Mouse (Mus musculus): ENCODE results near the gene Fscn1. TPM values are rescaled to one million over a fixed set of nuclear protein-coding genes. Genes with fewer than 3 reads are reported as not detected.

Gene Fscn1
- polyA plus RNA-seq (2014; fragmentation: Nextera tagmentation; extraction: Ambion mirVana), result 428 and 502 TPM in 2 replicates

DNA sequence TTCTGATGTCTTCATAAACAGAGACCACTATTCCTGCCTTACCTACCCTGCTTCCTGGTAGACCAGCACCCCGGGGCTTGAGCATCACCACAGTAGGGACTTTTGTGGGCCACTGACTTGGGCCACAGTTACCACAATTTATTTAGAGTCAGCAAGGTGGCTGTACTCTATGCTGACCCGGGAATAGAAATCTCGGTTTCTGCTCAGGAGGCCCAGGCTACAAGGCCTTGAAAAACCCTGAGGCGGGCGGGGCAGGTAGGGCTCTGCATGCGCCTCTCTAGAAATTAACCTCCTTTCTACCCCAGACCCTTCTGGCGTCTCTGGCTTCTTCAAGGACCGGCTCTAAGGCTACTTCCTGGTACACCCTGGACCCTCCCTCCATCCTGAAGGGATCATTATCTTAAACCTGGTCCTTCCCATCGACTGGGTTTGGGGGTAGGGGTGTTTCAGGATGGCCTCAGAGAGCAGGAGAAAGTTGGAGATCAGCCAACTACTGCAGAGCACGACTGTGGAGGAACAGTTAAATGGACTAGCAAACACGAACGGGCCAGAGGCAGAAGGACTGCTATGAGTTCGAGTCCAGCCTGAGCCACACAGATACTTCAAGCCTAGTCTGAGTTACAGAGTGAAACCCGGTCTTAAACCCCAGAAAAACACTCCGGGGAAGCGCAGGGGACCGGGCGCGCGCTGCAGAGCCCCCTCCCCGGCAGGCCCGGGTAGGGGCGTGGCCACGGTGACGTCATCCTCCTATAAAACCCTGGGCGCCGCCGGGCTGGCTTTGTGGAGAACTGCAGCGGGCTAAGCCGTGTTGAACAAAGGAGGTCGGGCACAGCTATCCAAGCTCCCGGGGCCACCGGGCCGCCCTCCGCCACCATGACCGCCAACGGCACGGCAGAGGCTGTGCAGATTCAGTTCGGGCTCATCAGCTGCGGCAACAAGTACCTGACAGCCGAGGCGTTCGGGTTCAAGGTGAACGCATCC lies at the start of gene Fscn1:
Gene Fscn1, plus strand, starts transcription at position 768 of the 981 bp plus-strand sequence.
- peak within 1 kb of the TSS; percentile 90 for H3K4me2 ChIP-seq (ENCODE audit: low read depth, low read length)
- H3K36me3 ChIP-seq (ENCODE audit: control insufficient read depth, insufficient read depth, low read length), result no peaks in the 10 kb centered on the region
- 8% methylated on average over 44 of the region's 44 CpGs for WGBS
- H3K9me3 ChIP-seq (ENCODE audit: control insufficient read depth, low read length), result no peaks in the 10 kb centered on the region
- H3K4me3 ChIP-seq (ENCODE audit: low read depth, low read length), result peak within 1 kb of the TSS; percentile 97
- peak; percentile 82 for ATAC-seq (ENCODE audit: low read depth)
- H3K27ac ChIP-seq (ENCODE audit: low read depth, low read length), result peak within 1 kb of the TSS; percentile 97
- no peaks in the 10 kb centered on the region for H3K27me3 ChIP-seq (ENCODE audit: control insufficient read depth, insufficient read depth, low read length)
- peak within 1 kb of the TSS; percentile 100 for H3K9ac ChIP-seq (replicated peaks; ENCODE audit: low read depth, low read length)
- H3K4me1 ChIP-seq (ENCODE audit: control insufficient read depth, insufficient read depth, low read length), result peaks cover 19% of the 10 kb centered on the region

DNA sequence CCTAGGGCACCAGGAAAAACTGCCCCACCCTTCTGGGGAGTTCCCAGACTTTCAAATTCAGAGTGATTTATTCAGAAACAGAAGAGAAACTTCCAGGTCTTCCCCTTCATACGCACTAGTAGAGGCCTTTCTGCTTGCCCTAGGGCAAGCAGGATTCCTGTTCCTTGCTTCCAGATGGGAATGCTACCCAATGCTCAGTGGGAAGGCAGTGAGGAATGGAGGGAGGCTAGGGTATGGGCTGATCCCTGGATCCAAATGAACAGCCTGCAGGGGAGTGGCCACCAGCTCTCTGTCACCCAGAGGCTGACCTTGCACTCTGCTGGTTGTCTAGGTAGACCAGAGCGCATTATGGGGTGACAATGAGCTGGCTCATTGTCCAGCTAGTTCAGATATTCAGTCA lies 48.5 kb upstream of the Fscn1 start:
- Histone ChIP-seq H3K4me2 (ENCODE audit: low read depth, low read length) (no peak overlapping the region), H3K4me3 (ENCODE audit: low read depth, low read length) (no peak overlapping the region), H3K27ac (ENCODE audit: low read depth, low read length) (no peak overlapping the region), H3K36me3 (ENCODE audit: control insufficient read depth, insufficient read depth, low read length) (no peaks in the 10 kb centered on the region), H3K27me3 (ENCODE audit: control insufficient read depth, insufficient read depth, low read length) (no peaks in the 10 kb centered on the region), H3K9ac (replicated peaks; ENCODE audit: low read depth, low read length) (no peak overlapping the region), H3K9me3 (ENCODE audit: control insufficient read depth, low read length) (no peaks in the 10 kb centered on the region), H3K4me1 (ENCODE audit: control insufficient read depth, insufficient read depth, low read length) (peaks cover 18% of the 10 kb centered on the region)
- WGBS, result 88% methylated on average over 2 of the region's 2 CpGs
- no peak for ATAC-seq (ENCODE audit: low read depth)

DNA sequence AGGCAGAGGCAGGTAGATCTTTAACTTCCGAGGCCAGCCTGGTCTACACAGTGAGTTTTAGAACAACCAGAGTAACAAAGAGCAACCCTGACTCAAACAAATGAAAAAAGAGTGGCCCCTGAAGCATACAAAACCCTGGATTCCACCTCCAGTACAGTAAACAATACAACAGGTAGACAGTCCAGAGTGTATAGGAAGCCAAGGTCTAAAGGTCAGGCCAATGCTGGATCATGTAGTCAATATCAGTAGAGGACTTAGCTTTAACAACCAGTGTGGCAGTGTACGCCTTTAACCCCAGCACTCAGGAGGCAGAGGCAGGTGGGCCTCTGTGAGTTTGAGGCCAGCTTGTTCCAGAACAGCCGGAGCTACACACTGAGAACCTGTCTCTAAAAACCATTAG lies 47.8 kb upstream of the Fscn1 start:
- ATAC-seq (ENCODE audit: low read depth), result no peak
- peaks cover 12% of the 10 kb centered on the region for H3K4me1 ChIP-seq (ENCODE audit: control insufficient read depth, insufficient read depth, low read length)
- 94% methylated on average over 3 of the region's 3 CpGs for WGBS

DNA sequence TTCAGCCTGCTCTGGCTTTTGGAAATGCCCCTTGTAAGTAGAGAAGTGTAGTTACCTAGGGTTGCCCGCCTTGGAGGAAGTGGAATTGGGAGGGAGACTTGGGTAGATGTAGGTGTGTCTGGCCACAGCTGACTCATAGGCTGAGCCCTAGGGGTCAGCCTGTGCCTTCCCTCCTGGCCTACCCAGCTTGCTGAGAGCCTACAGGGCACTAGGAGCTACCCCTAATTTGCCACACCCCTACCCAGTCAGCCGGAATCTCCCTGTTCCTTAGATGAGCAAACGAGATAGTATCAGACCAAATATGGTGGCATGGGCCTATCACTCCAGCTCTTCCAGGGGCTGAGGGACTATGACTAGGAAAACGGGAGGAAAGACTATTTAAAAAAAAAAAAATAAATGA lies 47.4 kb upstream of the Fscn1 start:
- no peaks in the 10 kb centered on the region for H3K36me3 ChIP-seq (ENCODE audit: control insufficient read depth, insufficient read depth, low read length)
- no peak for ATAC-seq (ENCODE audit: low read depth)
- 89% methylated on average over 4 of the region's 4 CpGs for WGBS

More for the DNA sequence above, 47.8 kb upstream of the Fscn1 start:
- Histone ChIP-seq H3K9ac (replicated peaks; ENCODE audit: low read depth, low read length) (no peak overlapping the region), H3K9me3 (ENCODE audit: control insufficient read depth, low read length) (no peaks in the 10 kb centered on the region), H3K27me3 (ENCODE audit: control insufficient read depth, insufficient read depth, low read length) (no peaks in the 10 kb centered on the region), H3K27ac (ENCODE audit: low read depth, low read length) (no peak overlapping the region), H3K4me2 (ENCODE audit: low read depth, low read length) (no peak overlapping the region), H3K4me3 (ENCODE audit: low read depth, low read length) (no peak overlapping the region), H3K36me3 (ENCODE audit: control insufficient read depth, insufficient read depth, low read length) (no peaks in the 10 kb centered on the region)

DNA sequence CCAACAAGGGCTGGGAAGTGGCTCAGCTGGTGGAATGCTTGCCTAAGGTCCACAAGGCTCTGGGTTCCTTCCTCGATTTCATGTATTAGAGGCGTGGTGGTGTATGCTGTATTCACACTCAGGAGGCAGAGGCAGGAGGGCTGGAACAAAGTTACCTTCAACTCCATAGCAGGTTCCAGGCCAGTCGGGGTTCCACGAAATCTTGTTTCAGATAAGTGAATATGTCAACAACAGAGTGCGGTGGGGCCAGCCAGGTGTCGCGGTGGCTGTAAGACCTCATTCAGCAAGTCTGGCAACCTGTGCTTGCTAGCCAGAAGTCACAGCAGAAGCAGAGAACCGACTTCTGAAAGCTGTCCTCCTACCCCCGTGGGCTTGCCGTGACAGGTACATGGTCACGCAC lies 44.9 kb upstream of the Fscn1 start:
- no peak overlapping the region for H3K4me2 ChIP-seq (ENCODE audit: low read depth, low read length)
- WGBS, result 91% methylated on average over 11 of the region's 11 CpGs
- H3K9ac ChIP-seq (replicated peaks; ENCODE audit: low read depth, low read length), result no peak overlapping the region
- no peak for ATAC-seq (ENCODE audit: low read depth)
- H3K27me3 ChIP-seq (ENCODE audit: control insufficient read depth, insufficient read depth, low read length), result no peaks in the 10 kb centered on the region
- H3K36me3 ChIP-seq (ENCODE audit: control insufficient read depth, insufficient read depth, low read length), result no peaks in the 10 kb centered on the region
- no peaks in the 10 kb centered on the region for H3K9me3 ChIP-seq (ENCODE audit: control insufficient read depth, low read length)
- no peak overlapping the region for H3K27ac ChIP-seq (ENCODE audit: low read depth, low read length)
- no peaks in the 10 kb centered on the region for H3K4me1 ChIP-seq (ENCODE audit: control insufficient read depth, insufficient read depth, low read length)
- H3K4me3 ChIP-seq (ENCODE audit: low read depth, low read length), result no peak overlapping the region

More for the DNA sequence above, 47.4 kb upstream of the Fscn1 start:
- Histone ChIP-seq H3K27ac (ENCODE audit: low read depth, low read length) (no peak overlapping the region), H3K9ac (replicated peaks; ENCODE audit: low read depth, low read length) (no peak overlapping the region), H3K9me3 (ENCODE audit: control insufficient read depth, low read length) (no peaks in the 10 kb centered on the region), H3K4me2 (ENCODE audit: low read depth, low read length) (no peak overlapping the region), H3K4me3 (ENCODE audit: low read depth, low read length) (no peak overlapping the region), H3K4me1 (ENCODE audit: control insufficient read depth, insufficient read depth, low read length) (peaks cover 8% of the 10 kb centered on the region), H3K27me3 (ENCODE audit: control insufficient read depth, insufficient read depth, low read length) (no peaks in the 10 kb centered on the region)

DNA sequence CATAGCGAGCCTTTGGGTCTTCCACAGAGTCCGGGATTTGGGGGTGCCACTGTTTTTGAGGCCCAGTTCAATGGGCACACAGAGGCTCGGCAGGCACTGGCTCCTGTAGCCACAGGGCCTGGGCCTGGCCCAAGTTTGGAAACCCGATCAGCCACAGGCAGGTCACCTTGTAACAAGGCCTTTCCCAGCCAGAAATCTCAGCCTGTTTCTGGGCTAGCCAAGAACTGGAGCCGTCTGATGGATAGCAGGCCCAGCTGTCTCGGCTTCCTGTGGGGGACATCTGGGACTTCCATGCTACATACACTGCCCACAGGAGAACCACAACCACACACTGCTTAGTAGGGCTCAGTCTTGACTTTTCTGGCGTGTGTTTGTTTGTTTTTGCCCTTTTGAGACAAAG lies 43.5 kb upstream of the Fscn1 start:
- H3K4me2 ChIP-seq (ENCODE audit: low read depth, low read length), result no peak overlapping the region
- no peaks in the 10 kb centered on the region for H3K36me3 ChIP-seq (ENCODE audit: control insufficient read depth, insufficient read depth, low read length)
- H3K4me1 ChIP-seq (ENCODE audit: control insufficient read depth, insufficient read depth, low read length), result no peaks in the 10 kb centered on the region
- H3K4me3 ChIP-seq (ENCODE audit: low read depth, low read length), result no peak overlapping the region
- no peak overlapping the region for H3K9ac ChIP-seq (replicated peaks; ENCODE audit: low read depth, low read length)
- WGBS, result 84% methylated on average over 7 of the region's 7 CpGs
- H3K27ac ChIP-seq (ENCODE audit: low read depth, low read length), result no peak overlapping the region
- H3K9me3 ChIP-seq (ENCODE audit: control insufficient read depth, low read length), result no peaks in the 10 kb centered on the region
- ATAC-seq (ENCODE audit: low read depth), result no peak
- no peaks in the 10 kb centered on the region for H3K27me3 ChIP-seq (ENCODE audit: control insufficient read depth, insufficient read depth, low read length)

DNA sequence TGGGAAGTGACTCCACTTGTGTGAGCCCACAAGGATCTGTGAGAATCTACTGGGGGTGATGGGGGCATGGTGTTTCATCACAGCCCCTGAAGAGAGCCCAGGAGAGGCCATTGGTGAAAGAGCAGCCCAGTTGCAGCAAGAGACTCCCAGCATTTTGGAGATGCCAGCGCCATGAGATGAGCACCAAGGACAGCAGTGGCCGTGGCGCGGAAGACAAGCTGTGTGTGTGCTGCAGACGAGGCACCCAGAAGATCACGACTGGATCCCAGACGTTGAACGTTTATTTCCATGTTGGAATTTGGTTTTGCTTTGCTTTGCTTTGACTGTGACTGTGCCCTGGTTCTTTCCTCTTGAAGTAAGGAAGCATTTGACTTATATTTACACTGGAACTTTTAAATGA lies 42.7 kb upstream of the Fscn1 start:
- Histone ChIP-seq H3K36me3 (ENCODE audit: control insufficient read depth, insufficient read depth, low read length) (no peaks in the 10 kb centered on the region), H3K27ac (ENCODE audit: low read depth, low read length) (no peak overlapping the region), H3K27me3 (ENCODE audit: control insufficient read depth, insufficient read depth, low read length) (no peaks in the 10 kb centered on the region), H3K4me2 (ENCODE audit: low read depth, low read length) (no peak overlapping the region), H3K4me3 (ENCODE audit: low read depth, low read length) (no peak overlapping the region), H3K4me1 (ENCODE audit: control insufficient read depth, insufficient read depth, low read length) (no peaks in the 10 kb centered on the region), H3K9me3 (ENCODE audit: control insufficient read depth, low read length) (no peaks in the 10 kb centered on the region), H3K9ac (replicated peaks; ENCODE audit: low read depth, low read length) (no peak overlapping the region)
- no peak for ATAC-seq (ENCODE audit: low read depth)
- 90% methylated on average over 8 of the region's 8 CpGs for WGBS

DNA sequence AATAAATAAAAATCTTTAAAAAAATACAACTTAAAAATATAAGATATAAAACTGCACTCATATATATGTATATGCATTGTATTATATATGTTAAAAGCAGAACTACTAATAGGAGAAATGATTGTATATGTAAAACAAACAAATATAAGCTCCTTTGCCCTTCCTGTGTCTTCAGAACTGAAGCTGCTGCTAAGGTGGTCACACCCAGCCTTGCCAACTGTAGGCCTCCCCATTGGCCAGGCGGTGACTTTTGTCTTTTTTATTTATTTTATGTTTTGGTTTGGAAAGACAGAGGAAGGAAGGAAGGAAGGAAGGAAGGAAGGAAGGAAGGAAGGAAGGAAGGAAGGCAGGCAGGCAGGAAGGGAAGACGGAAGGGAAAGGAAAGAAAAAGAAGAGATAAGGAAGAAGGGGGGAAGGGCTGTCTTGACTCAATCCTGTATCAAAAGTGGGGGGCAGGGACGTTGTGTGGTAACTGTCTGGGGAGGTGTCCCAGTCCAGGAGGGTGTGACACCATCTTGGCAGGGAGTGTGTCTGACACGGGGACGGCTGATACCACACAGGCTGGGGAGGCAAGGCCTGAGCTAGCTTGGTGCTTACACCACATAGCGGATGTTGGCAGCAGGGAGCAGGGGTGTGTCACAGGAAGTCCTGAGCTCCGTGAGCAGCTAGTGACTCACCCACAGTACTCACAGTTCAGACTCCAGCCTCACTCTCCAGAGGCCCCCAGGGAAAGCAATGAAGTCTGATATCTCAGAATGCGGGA lies 39.7 kb upstream of the Fscn1 start:
- H3K9me3 ChIP-seq (ENCODE audit: control insufficient read depth, low read length), result no peaks in the 10 kb centered on the region
- H3K4me2 ChIP-seq (ENCODE audit: low read depth, low read length), result no peak overlapping the region
- H3K4me3 ChIP-seq (ENCODE audit: low read depth, low read length), result no peak overlapping the region
- no peaks in the 10 kb centered on the region for H3K4me1 ChIP-seq (ENCODE audit: control insufficient read depth, insufficient read depth, low read length)
- H3K9ac ChIP-seq (replicated peaks; ENCODE audit: low read depth, low read length), result no peak overlapping the region
- no peaks in the 10 kb centered on the region for H3K27me3 ChIP-seq (ENCODE audit: control insufficient read depth, insufficient read depth, low read length)
- no peak for ATAC-seq (ENCODE audit: low read depth)
- 74% methylated on average over 8 of the region's 8 CpGs for WGBS
- no peak overlapping the region for H3K27ac ChIP-seq (ENCODE audit: low read depth, low read length)
- H3K36me3 ChIP-seq (ENCODE audit: control insufficient read depth, insufficient read depth, low read length), result no peaks in the 10 kb centered on the region

DNA sequence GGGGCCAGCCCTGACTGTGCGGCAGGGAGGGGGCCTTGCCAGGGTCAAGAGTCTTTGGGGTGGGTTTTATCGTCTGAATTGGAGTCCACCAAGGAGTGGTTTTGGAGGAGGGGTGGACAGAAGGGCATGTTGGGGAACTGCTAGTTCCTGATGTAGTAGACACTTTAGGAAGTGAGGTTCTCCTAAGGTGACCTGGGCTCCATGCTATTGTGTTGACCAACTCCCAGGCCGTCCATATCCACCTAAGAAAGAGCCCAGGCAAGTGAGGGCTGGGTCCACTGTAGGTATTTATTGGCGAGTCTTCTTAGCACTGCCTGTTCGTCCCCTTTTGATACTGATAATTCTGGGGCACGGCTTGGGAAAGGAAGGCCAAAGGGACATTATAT lies 39.1 kb upstream of the Fscn1 start:
- no peaks in the 10 kb centered on the region for H3K4me1 ChIP-seq (ENCODE audit: control insufficient read depth, insufficient read depth, low read length)
- no peaks in the 10 kb centered on the region for H3K9me3 ChIP-seq (ENCODE audit: control insufficient read depth, low read length)
- 83% methylated on average over 6 of the region's 6 CpGs for WGBS
- no peaks in the 10 kb centered on the region for H3K36me3 ChIP-seq (ENCODE audit: control insufficient read depth, insufficient read depth, low read length)
- no peak overlapping the region for H3K27ac ChIP-seq (ENCODE audit: low read depth, low read length)
- no peak for ATAC-seq (ENCODE audit: low read depth)
- no peak overlapping the region for H3K4me3 ChIP-seq (ENCODE audit: low read depth, low read length)
- no peak overlapping the region for H3K4me2 ChIP-seq (ENCODE audit: low read depth, low read length)
- no peak overlapping the region for H3K9ac ChIP-seq (replicated peaks; ENCODE audit: low read depth, low read length)
- H3K27me3 ChIP-seq (ENCODE audit: control insufficient read depth, insufficient read depth, low read length), result no peaks in the 10 kb centered on the region

All from neural tube, embryonic 14.5 days (tissue).